In genomic region chr11:109557419-109557818, GRCm38 (mm10) we compare ENCODE assay signal across 17 mouse cellular contexts. TPM values are rescaled to one million over a fixed set of nuclear protein-coding genes. Genes with fewer than 3 reads are reported as not detected.
A peak's percentile ranks its signal among the peaks of the same experiment; 100 is the strongest.
DNase-seq lines count a peak whose midpoint lies in the region; ATAC-seq and TF ChIP-seq lines count a peak whose summit lies in the region.
"Had no signal": no experiment of that assay in that cellular context is flagged by ENCODE, and none has a peak within 500 bp of the region (broad histone marks: within the 10 kb centered on the region; RNA-seq: fewer than 3 reads in every experiment).

No protein-coding gene starts in this region.

- no peaks in the 10 kb centered on the region for H3K36me3 ChIP-seq in heart, embryonic 11.5 days (ENCODE audit: control insufficient read depth, insufficient read depth, low read length)
- peaks cover 0 to 30% of the 10 kb centered on the region in 2 experiments; a peak in 2 of 4 replicates for H3K36me3 ChIP-seq in MEL (ENCODE audit: control insufficient read depth in 1 of 2, insufficient read depth in 2 of 2, low read length in 2 of 2)
- H3K36me3 ChIP-seq in erythroblast, embryonic 14.5 days (ENCODE audit: control insufficient read depth) = peaks cover 37% of the 10 kb centered on the region
- no peaks in the 10 kb centered on the region for H3K36me3 ChIP-seq in liver, postnatal 0 days (replicated peaks; ENCODE audit: insufficient read depth, low read length)
- no peaks in the 10 kb centered on the region for H3K36me3 ChIP-seq in limb, embryonic 10.5 days
- H3K36me3 ChIP-seq: embryonic facial prominence, embryonic 10.5 days; limb, embryonic 12.5 days had no signal

- DNase-seq in heart, adult 18-20 months = no peak
- DNase-seq in MEL (ENCODE audit: low read depth, low spot score) = peak; percentile 87
- peak; percentile 66 for DNase-seq in liver, postnatal 0 days
- DNase-seq in adrenal gland, postnatal 36 days = no peak
- DNase-seq in kidney, postnatal 14 days = no peak
- DNase-seq in limb, embryonic 10.5 days (ENCODE audit: low spot score) = no peak
- DNase-seq: cerebellum, adult 9-10 months; gastrocnemius, postnatal 36 days; kidney, adult 9 months; right cerebral cortex, postnatal 25 days; thymus, postnatal 4 days had no signal

- H3K79me2 ChIP-seq in MEL (ENCODE audit: control insufficient read depth, insufficient read depth, low read length, poor library complexity) = no peaks in the 10 kb centered on the region

- no peaks in the 10 kb centered on the region for H3K9me3 ChIP-seq in heart, embryonic 11.5 days (replicated peaks; ENCODE audit: control insufficient read depth, low read length)
- H3K9me3 ChIP-seq in MEL (replicated peaks; ENCODE audit: insufficient read depth, low read length) = no peaks in the 10 kb centered on the region
- H3K9me3 ChIP-seq in erythroblast, embryonic 14.5 days (ENCODE audit: control insufficient read depth, low read length) = peaks cover 2% of the 10 kb centered on the region; the same call in 1 of the 2 replicates
- H3K9me3 ChIP-seq in liver, postnatal 0 days (ENCODE audit: low read length) = no peaks in the 10 kb centered on the region
- no peaks in the 10 kb centered on the region for H3K9me3 ChIP-seq in limb, embryonic 10.5 days (replicated peaks)
- H3K9me3 ChIP-seq: embryonic facial prominence, embryonic 10.5 days; limb, embryonic 12.5 days had no signal

- H3K4me1 ChIP-seq in heart, embryonic 11.5 days (ENCODE audit: control insufficient read depth, insufficient read depth, low read length) = peaks cover 25% of the 10 kb centered on the region
- H3K4me1 ChIP-seq in MEL (ENCODE audit: control insufficient read depth in 1 of 2, insufficient read depth in 2 of 2, low read length in 2 of 2) = peaks cover 24 to 39% of the 10 kb centered on the region in 2 experiments
- H3K4me1 ChIP-seq in erythroblast, embryonic 14.5 days (ENCODE audit: control insufficient read depth) = peaks cover 95% of the 10 kb centered on the region
- H3K4me1 ChIP-seq in liver, postnatal 0 days (ENCODE audit: insufficient read depth) = peaks cover 60% of the 10 kb centered on the region
- peaks cover 19% of the 10 kb centered on the region for H3K4me1 ChIP-seq in limb, embryonic 10.5 days

- TF ChIP-seq RAD21 in MEL (IDR thresholded peaks at IDR 0.05; ENCODE audit: low read depth, low read length) = no peak

- TF ChIP-seq POLR2A in MEL (IDR thresholded peaks at IDR 0.05; ENCODE audit: control insufficient read depth in 1 of 2, insufficient read depth in 1 of 2, low read depth in 1 of 2, low read length in 2 of 2, poor library complexity in 1 of 2) = no peak

- no peak overlapping the region for H3K9ac ChIP-seq in heart, embryonic 11.5 days (ENCODE audit: low read depth, low read length)
- H3K9ac ChIP-seq in MEL (ENCODE audit: control insufficient read depth, low read depth, low read length, poor library complexity, severe bottlenecking) = no peak overlapping the region
- no peak overlapping the region for H3K9ac ChIP-seq in liver, postnatal 0 days (replicated peaks)
- H3K9ac ChIP-seq: limb, embryonic 12.5 days had no signal

- H3K4me3 ChIP-seq in heart, embryonic 11.5 days (ENCODE audit: low read depth, low read length) = no peak overlapping the region
- H3K4me3 ChIP-seq in MEL (ENCODE audit: control insufficient read depth in 1 of 2, insufficient read depth in 1 of 2, low read depth in 2 of 2, low read length in 2 of 2) = no peak overlapping the region
- H3K4me3 ChIP-seq in erythroblast, embryonic 14.5 days (replicated peaks) = peak overlapping the region; percentile 25
- no peak overlapping the region for H3K4me3 ChIP-seq in liver, postnatal 0 days (ENCODE audit: low read depth, low read length)
- no peak overlapping the region for H3K4me3 ChIP-seq in limb, embryonic 10.5 days
- H3K4me3 ChIP-seq: embryonic facial prominence, embryonic 10.5 days; limb, embryonic 12.5 days; megakaryocyte, embryonic 14.5 days had no signal

- H3K27ac ChIP-seq in heart, embryonic 11.5 days (ENCODE audit: low read depth, low read length) = peak overlapping the region; percentile 77
- peak overlapping the region; percentile 48 for H3K27ac ChIP-seq in MEL (ENCODE audit: control insufficient read depth, low read depth, low read length)
- peak overlapping the region; percentile 88 for H3K27ac ChIP-seq in liver, postnatal 0 days (ENCODE audit: low read depth)
- no peak overlapping the region for H3K27ac ChIP-seq in limb, embryonic 10.5 days
- H3K27ac ChIP-seq: hindbrain, postnatal 0 days; limb, embryonic 12.5 days had no signal

- ATAC-seq in heart, embryonic 11.5 days (replicated peaks; ENCODE audit: insufficient number of reproducible peaks, low FRiP score, low TSS enrichment) = peak; percentile 87
- ATAC-seq in liver, postnatal 0 days = peak; percentile 73
- ATAC-seq: hindbrain, postnatal 0 days had no signal

- TF ChIP-seq CTCF in MEL (IDR thresholded peaks at IDR 0.05 in 2 of 3, conservative IDR thresholded peaks at IDR 0.05 in 1 of 3; ENCODE audit: control insufficient read depth in 1 of 3, insufficient read depth in 1 of 3, low read depth in 2 of 3, low read length in 3 of 3, poor library complexity in 1 of 3, severe bottlenecking in 1 of 3) = no peak
- TF ChIP-seq CTCF in liver, postnatal 0 days (IDR thresholded peaks at IDR 0.05; ENCODE audit: low read depth) = peak; percentile 15; the same call in 1 of the 2 replicates

- WGBS in heart, embryonic 11.5 days (ENCODE audit: insufficient replicate concordance) = 40% methylated on average over 11 of the region's 11 CpGs
- 37% methylated on average over 11 of the region's 11 CpGs for WGBS in liver, postnatal 0 days (ENCODE audit: insufficient replicate concordance)
- WGBS in limb, embryonic 10.5 days = 86% methylated on average over 11 of the region's 11 CpGs

- TF ChIP-seq EP300 in MEL (IDR thresholded peaks at IDR 0.05; ENCODE audit: low read depth in 1 of 2, low read length in 2 of 2) = peak; percentile 89 to 96
- peak; percentile 98 for TF ChIP-seq EP300 in liver, postnatal 0 days (IDR thresholded peaks at IDR 0.05; ENCODE audit: low read depth)

- no peaks in the 10 kb centered on the region for H3K27me3 ChIP-seq in heart, embryonic 11.5 days (ENCODE audit: control insufficient read depth, insufficient read depth, low read length)
- H3K27me3 ChIP-seq in MEL (ENCODE audit: control insufficient read depth in 1 of 2, insufficient read depth in 2 of 2, low read length in 2 of 2) = no peaks in the 10 kb centered on the region
- no peaks in the 10 kb centered on the region for H3K27me3 ChIP-seq in erythroblast, embryonic 14.5 days (ENCODE audit: control insufficient read depth)
- no peaks in the 10 kb centered on the region for H3K27me3 ChIP-seq in liver, postnatal 0 days (ENCODE audit: insufficient read depth, low read length)
- no peaks in the 10 kb centered on the region for H3K27me3 ChIP-seq in limb, embryonic 10.5 days (ENCODE audit: low read depth, poor library complexity, severe bottlenecking)
- H3K27me3 ChIP-seq: limb, embryonic 12.5 days; megakaryocyte, embryonic 14.5 days had no signal

- H3K4me2 ChIP-seq in heart, embryonic 11.5 days = peak overlapping the region; percentile 27; the same call in 1 of the 2 replicates
- peak overlapping the region; percentile 38; the same call in 1 of the 2 replicates for H3K4me2 ChIP-seq in liver, postnatal 0 days (ENCODE audit: low read depth, low read length)
- H3K4me2 ChIP-seq: limb, embryonic 12.5 days had no signal

TF ChIP-seq in MEL, 35 proteins besides CTCF, POLR2A, EP300 and RAD21 (continues in another document):
- TF ChIP-seq TAL1 (IDR thresholded peaks at IDR 0.05; ENCODE audit: low read length) (peak; percentile 91), CHD1 (IDR thresholded peaks at IDR 0.05; ENCODE audit: low read depth, low read length) (0 out of 2 replicates have a peak, but pooled peaks have one; percentile 42), BHLHE40 (IDR thresholded peaks at IDR 0.05; ENCODE audit: borderline replicate concordance, low read depth, low read length) (peak; percentile 97), ETS1 (IDR thresholded peaks at IDR 0.05; ENCODE audit: low read depth, low read length) (peak; percentile 95), HCFC1 (IDR thresholded peaks at IDR 0.05; ENCODE audit: low read depth, low read length) (peak; percentile 25; the same call in 1 of the 2 replicates), JUND (IDR thresholded peaks at IDR 0.05; ENCODE audit: low read depth, low read length) (no peak), MYB (IDR thresholded peaks at IDR 0.05; ENCODE audit: low read depth, low read length) (peak; percentile 61; the same call in 1 of the 2 replicates), E2F4 (IDR thresholded peaks at IDR 0.05; ENCODE audit: borderline replicate concordance, low read depth, low read length) (no peak), UBTF (IDR thresholded peaks at IDR 0.05; ENCODE audit: borderline replicate concordance, insufficient read depth, low read depth, low read length) (no peak), ZC3H11A (IDR thresholded peaks at IDR 0.05; ENCODE audit: low read depth, low read length) (no peak), MXI1 (IDR thresholded peaks at IDR 0.05; ENCODE audit: low read depth, low read length) (peak; percentile 97), TCF12 (IDR thresholded peaks at IDR 0.05; ENCODE audit: low read depth, low read length) (peak; percentile 96), SIN3A (IDR thresholded peaks at IDR 0.05; ENCODE audit: low read length) (peak; percentile 97), ZMIZ1 (IDR thresholded peaks at IDR 0.05; ENCODE audit: low read depth, low read length) (no peak), POLR2AphosphoS2 (IDR thresholded peaks at IDR 0.05; ENCODE audit: low read length) (no peak), GABPA (IDR thresholded peaks at IDR 0.05; ENCODE audit: low read depth, low read length) (no peak), ELF1 (IDR thresholded peaks at IDR 0.05; ENCODE audit: low read depth, low read length) (no peak; the same call in 1 of the 2 replicates), CHD2 (IDR thresholded peaks at IDR 0.05; ENCODE audit: low read length) (no peak), USF2 (IDR thresholded peaks at IDR 0.05; ENCODE audit: borderline replicate concordance in 1 of 2, insufficient read depth in 1 of 2, low read depth in 1 of 2, low read length in 2 of 2) (0 out of 4 replicates have a peak, but pooled peaks of 1 of the 2 experiments have one; percentile 19), ZKSCAN1 (IDR thresholded peaks at IDR 0.05; ENCODE audit: low read depth, low read length) (no peak)

RNA-seq across cellular contexts. Expression of gene Wipi1, which starts 54.3 kb away (rescaled TPM):
- 23.6 and 27.1 TPM in 2 replicates for polyA plus RNA-seq in heart, embryonic 11.5 days (2014; fragmentation: Nextera tagmentation; extraction: Ambion mirVana)
- 100 to 1,000 TPM; 100 to 107 TPM for total RNA-seq in heart, adult 18-20 months (2021)
- total RNA-seq in MEL (2012; rRNA removed) = 2.5 and 2.6 TPM in 2 replicates
- polyA plus RNA-seq in MEL (2012; ENCODE audit: insufficient read depth in 1 of 2, insufficient read length in 2 of 2, low read depth in 1 of 2, low replicate concordance in 2 of 2, missing spikeins in 1 of 2) = 1 to 10 TPM in 1 of 2 experiments, not detected in 1; 8.2 TPM
- polyA plus RNA-seq in erythroblast, embryonic 14.5 days (2012) = 11.4 and 12.1 TPM in 2 replicates
- 17.6 TPM in 2 replicates for polyA plus RNA-seq in liver, postnatal 0 days (2015; fragmentation: Nextera tagmentation; extraction: Ambion mirVana)
- total RNA-seq in adrenal gland, postnatal 36 days (2021) = 10 to 100 TPM; 26.8 to 56.0 TPM
- polyA plus RNA-seq in limb, embryonic 10.5 days (2016; fragmentation: Nextera tagmentation; extraction: Ambion mirVana) = 33.3 and 42.3 TPM in 2 replicates

Comparison
In these comparisons a context has a peak if more than half of its experiments do, and no peak if none do; other contexts are left out.
1. DNase-seq: peak in MEL (single experiment) and liver, postnatal 0 days (single experiment); none in heart, adult 18-20 months (0 of 2), adrenal gland, postnatal 36 days (0 of 2), kidney, postnatal 14 days (single experiment) and limb, embryonic 10.5 days (single experiment).